8 mouse cellular contexts compared by ENCODE assay signal in the genomic region with DNA sequence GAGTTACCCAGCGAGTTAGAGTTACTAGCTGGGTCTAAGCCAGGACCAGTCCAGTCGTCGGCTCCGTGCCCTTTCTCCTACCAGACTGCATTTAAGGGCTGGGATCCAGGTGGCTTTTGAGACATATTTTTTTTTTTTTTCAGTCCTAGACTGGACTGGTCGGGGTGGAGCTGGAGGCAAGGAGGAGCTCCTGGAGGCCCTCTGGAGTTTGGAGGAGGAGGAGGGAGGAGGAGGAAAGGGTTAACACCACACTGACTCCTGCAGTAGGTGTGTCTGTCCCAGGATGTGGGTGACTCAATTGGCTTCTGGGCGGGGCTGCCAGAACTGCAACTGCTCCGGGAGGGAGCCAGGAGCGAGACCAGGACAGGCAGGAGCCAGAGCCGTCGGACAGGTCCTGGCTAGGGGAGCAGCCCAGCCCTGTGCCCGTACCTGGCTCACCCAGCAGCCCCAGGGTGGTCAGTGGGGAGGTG. TPM values are rescaled to one million over a fixed set of nuclear protein-coding genes. Genes with fewer than 3 reads are reported as not detected.
DNase-seq lines count a peak whose midpoint lies in the region; ATAC-seq and TF ChIP-seq lines count a peak whose summit lies in the region.

No protein-coding gene starts in this region.

- no peaks in the 10 kb centered on the region for H3K9me3 ChIP-seq in ES-Bruce4 (replicated peaks; ENCODE audit: control insufficient read depth, insufficient read depth, low read length, poor library complexity, severe bottlenecking)
- no peaks in the 10 kb centered on the region for H3K9me3 ChIP-seq in forebrain, postnatal 0 days (ENCODE audit: low read length)
- H3K9me3 ChIP-seq in hindbrain, embryonic 12.5 days (replicated peaks), result no peaks in the 10 kb centered on the region
- H3K9me3 ChIP-seq in limb, embryonic 15.5 days, result no peaks in the 10 kb centered on the region

- 18% methylated on average over 11 of the region's 11 CpGs for WGBS in forebrain, postnatal 0 days
- 23% methylated on average over 11 of the region's 11 CpGs for WGBS in hindbrain, embryonic 12.5 days
- 4% methylated on average over 11 of the region's 11 CpGs for WGBS in limb, embryonic 15.5 days

- H3K4me2 ChIP-seq in forebrain, postnatal 0 days (ENCODE audit: low read depth), result 0 out of 2 replicates have a peak overlapping the region, but pooled peaks have one; percentile 21
- H3K4me2 ChIP-seq in hindbrain, embryonic 12.5 days (replicated peaks), result peak overlapping the region; percentile 36
- peak overlapping the region; percentile 60 for H3K4me2 ChIP-seq in limb, embryonic 15.5 days
- peak overlapping the region; percentile 85 for H3K4me2 ChIP-seq in myocyte (ENCODE audit: low read depth)

- H3K27me3 ChIP-seq in ES-Bruce4 (ENCODE audit: control insufficient read depth, insufficient read depth, low read length, poor library complexity, severe bottlenecking) (no peaks in the 10 kb centered on the region), myocyte (ENCODE audit: control insufficient read depth, insufficient read depth, insufficient read length) (no peaks in the 10 kb centered on the region)
- H3K27me3 ChIP-seq in forebrain, postnatal 0 days (ENCODE audit: insufficient read depth, low read length), result no peaks in the 10 kb centered on the region
- no peaks in the 10 kb centered on the region; the same call in 1 of the 2 replicates for H3K27me3 ChIP-seq in hindbrain, embryonic 12.5 days
- no peaks in the 10 kb centered on the region for H3K27me3 ChIP-seq in limb, embryonic 15.5 days

- H3K4me1 ChIP-seq in ES-Bruce4 (ENCODE audit: control insufficient read depth, insufficient read depth, low read length), result peaks cover 2% of the 10 kb centered on the region
- no peaks in the 10 kb centered on the region for H3K4me1 ChIP-seq in forebrain, postnatal 0 days (ENCODE audit: insufficient read depth)
- H3K4me1 ChIP-seq in hindbrain, embryonic 12.5 days, result peaks cover 6% of the 10 kb centered on the region
- peaks cover 36% of the 10 kb centered on the region for H3K4me1 ChIP-seq in limb, embryonic 15.5 days

- TF ChIP-seq POLR2A in ES-Bruce4 (IDR thresholded peaks at IDR 0.05; ENCODE audit: insufficient read depth, low read length) (no peak), myocyte (IDR thresholded peaks at IDR 0.05; ENCODE audit: insufficient read length, low read depth) (peak; percentile 51)

- 0 out of 2 replicates have a peak, but pooled peaks have one; percentile 23 for ATAC-seq in forebrain, postnatal 0 days
- ATAC-seq in hindbrain, embryonic 12.5 days (ENCODE audit: low FRiP score), result 0 out of 2 replicates have a peak, but pooled peaks have one; percentile 36
- ATAC-seq in limb, embryonic 15.5 days (ENCODE audit: insufficient number of reproducible peaks, low FRiP score, low TSS enrichment, low read depth), result peak; percentile 63

- TF ChIP-seq EP300 in ES-Bruce4 (IDR thresholded peaks at IDR 0.05; ENCODE audit: insufficient read depth, low read depth, low read length), result no peak

- no peak for TF ChIP-seq CTCF in ES-Bruce4 (IDR thresholded peaks at IDR 0.05; ENCODE audit: low read depth, low read length)
- TF ChIP-seq CTCF in forebrain, postnatal 0 days (IDR thresholded peaks at IDR 0.05; ENCODE audit: low read depth), result no peak

- peak; percentile 91 for DNase-seq in adrenal gland, postnatal 14 days
- no peak for DNase-seq in forebrain, postnatal 0 days
- no peak for DNase-seq in right cerebral cortex, postnatal 14 days
- no peak for DNase-seq in cerebellum, adult 11-12 months

- peaks cover 40% of the 10 kb centered on the region for H3K79me2 ChIP-seq in myocyte (ENCODE audit: control insufficient read depth, insufficient read depth)

- peak overlapping the region; percentile 39 for H3K9ac ChIP-seq in ES-Bruce4 (ENCODE audit: low read depth, poor library complexity, severe bottlenecking)
- H3K9ac ChIP-seq in forebrain, postnatal 0 days, result no peak overlapping the region
- peak overlapping the region; percentile 38 for H3K9ac ChIP-seq in hindbrain, embryonic 12.5 days
- 0 out of 2 replicates have a peak overlapping the region, but pooled peaks have one; percentile 33 for H3K9ac ChIP-seq in limb, embryonic 15.5 days

- H3K36me3 ChIP-seq in ES-Bruce4 (ENCODE audit: control insufficient read depth, insufficient read depth, low read length, poor library complexity, severe bottlenecking) (no peaks in the 10 kb centered on the region), myocyte (ENCODE audit: control insufficient read depth, insufficient read depth) (peaks cover 61% of the 10 kb centered on the region)
- H3K36me3 ChIP-seq in forebrain, postnatal 0 days (ENCODE audit: insufficient read depth), result peaks cover 67% of the 10 kb centered on the region
- peaks cover 86% of the 10 kb centered on the region for H3K36me3 ChIP-seq in hindbrain, embryonic 12.5 days
- peaks cover 82% of the 10 kb centered on the region for H3K36me3 ChIP-seq in limb, embryonic 15.5 days

- H3K4me3 ChIP-seq in ES-Bruce4 (ENCODE audit: low read depth, low read length) (peak overlapping the region; percentile 33), myocyte (peak overlapping the region; percentile 28)
- no peak overlapping the region for H3K4me3 ChIP-seq in forebrain, postnatal 0 days (ENCODE audit: low read depth, low read length)
- H3K4me3 ChIP-seq in hindbrain, embryonic 12.5 days, result peak overlapping the region; percentile 20
- peak overlapping the region; percentile 47 for H3K4me3 ChIP-seq in limb, embryonic 15.5 days

- H3K27ac ChIP-seq in ES-Bruce4 (ENCODE audit: insufficient read depth, low read length), result no peak overlapping the region
- no peak overlapping the region for H3K27ac ChIP-seq in forebrain, postnatal 0 days (ENCODE audit: low read depth, low read length)
- no peak overlapping the region for H3K27ac ChIP-seq in hindbrain, embryonic 12.5 days
- H3K27ac ChIP-seq in limb, embryonic 15.5 days, result peak overlapping the region; percentile 82

- peak overlapping the region; percentile 35 for H3ac ChIP-seq in myocyte (ENCODE audit: control insufficient read depth, insufficient read length)

TF ChIP-seq in myocyte, 11 proteins besides CTCF, POLR2A, EP300 and RAD21:
- TF ChIP-seq POLR2AphosphoS2 (IDR thresholded peaks at IDR 0.05; ENCODE audit: insufficient read length, low read depth) (peak; percentile 84), TCF3 (IDR thresholded peaks at IDR 0.05; ENCODE audit: insufficient read length, low read depth) (no peak)
TF ChIP-seq in myocyte: peak in this region for 1.

RNA-seq across cellular contexts. Expression of a gene that starts 12.8 kb away (rescaled TPM):
- polyA plus RNA-seq in ES-Bruce4 (2011; ENCODE audit: insufficient read depth, insufficient read length, low read depth, missing spikeins) (27.1 and 33.6 TPM in 2 replicates), myocyte (2012; fragmentation: generic; extraction: Trizol) (84.0 TPM)
- 111 and 120 TPM in 2 replicates for total RNA-seq in adrenal gland, postnatal 14 days (2021)
- 47.9 and 77.0 TPM in 2 replicates for total RNA-seq in forebrain, postnatal 0 days (2014; rRNA removed)
- polyA plus RNA-seq in forebrain, postnatal 0 days (2015; fragmentation: Nextera tagmentation; extraction: Ambion mirVana), result 15.7 and 22.8 TPM in 2 replicates
- 42.2 and 46.7 TPM in 2 replicates for polyA plus RNA-seq in hindbrain, embryonic 12.5 days (2016; fragmentation: Nextera tagmentation; extraction: Ambion mirVana)
- 65.1 and 74.1 TPM in 2 replicates for polyA plus RNA-seq in limb, embryonic 15.5 days (2015; fragmentation: Nextera tagmentation; extraction: Ambion mirVana)

RNA-seq across cellular contexts. Expression of a gene that starts 23.4 kb away (rescaled TPM):
- polyA plus RNA-seq in ES-Bruce4 (2011; ENCODE audit: insufficient read depth, insufficient read length, low read depth, missing spikeins), result 1.3 and 2.5 TPM in 2 replicates
- 0.59 and 0.60 TPM in 2 replicates for total RNA-seq in adrenal gland, postnatal 14 days (2021)
- 1.2 TPM in 1 of 2 replicates, not detected in the other for total RNA-seq in forebrain, postnatal 0 days (2014; rRNA removed)
- 0.35 and 0.41 TPM in 2 replicates for polyA plus RNA-seq in forebrain, postnatal 0 days (2015; fragmentation: Nextera tagmentation; extraction: Ambion mirVana)
- polyA plus RNA-seq in hindbrain, embryonic 12.5 days (2016; fragmentation: Nextera tagmentation; extraction: Ambion mirVana), result 18.1 and 23.7 TPM in 2 replicates
- polyA plus RNA-seq in limb, embryonic 15.5 days (2015; fragmentation: Nextera tagmentation; extraction: Ambion mirVana), result 0.19 and 0.58 TPM in 2 replicates
- 53.1 TPM for polyA plus RNA-seq in myocyte (2012; fragmentation: generic; extraction: Trizol)

RNA-seq across cellular contexts. Expression of a gene that starts 23.6 kb away (rescaled TPM):
- polyA plus RNA-seq in ES-Bruce4 (2011; ENCODE audit: insufficient read depth, insufficient read length, low read depth, missing spikeins) (228 and 238 TPM in 2 replicates), myocyte (2012; fragmentation: generic; extraction: Trizol) (123 TPM)
- 115 and 123 TPM in 2 replicates for total RNA-seq in adrenal gland, postnatal 14 days (2021)
- total RNA-seq in forebrain, postnatal 0 days (2014; rRNA removed), result 131 and 144 TPM in 2 replicates
- 137 and 155 TPM in 2 replicates for polyA plus RNA-seq in forebrain, postnatal 0 days (2015; fragmentation: Nextera tagmentation; extraction: Ambion mirVana)
- polyA plus RNA-seq in hindbrain, embryonic 12.5 days (2016; fragmentation: Nextera tagmentation; extraction: Ambion mirVana), result 239 and 240 TPM in 2 replicates
- polyA plus RNA-seq in limb, embryonic 15.5 days (2015; fragmentation: Nextera tagmentation; extraction: Ambion mirVana), result 235 and 238 TPM in 2 replicates

Comparison
In these comparisons a context has a peak if more than half of its experiments do, and no peak if none do; other contexts are left out.
1. H3K4me2 ChIP-seq: peak in every context shown above with its lines; median percentile 85 in myocyte; 60 in limb, embryonic 15.5 days; 36 in hindbrain, embryonic 12.5 days; 21 in forebrain, postnatal 0 days.